Mouse (Mus musculus): Measurements from ENCODE around the gene Trpm4.

GRCm38 (mm10) chr7:45297563-45297962, 36.0 kb downstream of the Trpm4 start:
- no peak for TF ChIP-seq CTCF (IDR thresholded peaks at IDR 0.05; ENCODE audit: insufficient read depth, low read depth, low read length)
- TF ChIP-seq POLR2A (IDR thresholded peaks at IDR 0.05; ENCODE audit: insufficient read depth, low read depth, low read length) = no peak
